Mouse (Mus musculus) right cerebral cortex, postnatal 10 days (tissue): ENCODE measurements around the gene Prl3a1.

Experiments used
- DNase-seq, 2 experiments: peaks; one replicate each; pipeline ENCODE4 v3.0.0; 2021; ENCODE audit warnings: low spot score in 2 of 2

The Prl3a1 gene

DNA sequence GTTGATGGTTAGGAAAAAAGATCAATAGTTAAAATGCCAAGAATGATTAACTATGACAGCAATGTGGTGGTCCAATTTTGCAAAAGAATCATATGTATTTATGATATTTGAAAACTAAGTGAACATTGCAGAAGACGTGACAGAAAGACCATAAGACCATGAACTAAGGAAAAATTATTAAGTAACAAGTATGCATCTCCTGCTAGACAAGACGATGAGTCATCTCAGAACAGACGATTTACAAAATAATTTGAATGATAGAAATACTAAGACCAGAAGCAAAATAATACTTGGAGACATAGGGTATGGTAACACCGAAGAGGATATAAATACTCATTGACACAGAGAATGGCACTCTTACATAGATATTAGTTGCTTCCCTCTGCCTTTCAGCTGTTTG, at the start of gene Prl3a1:
Gene Prl3a1 (plus strand): TSS at position 301 of the 400 bp plus-strand sequence.
- no peak for DNase-seq

DNA sequence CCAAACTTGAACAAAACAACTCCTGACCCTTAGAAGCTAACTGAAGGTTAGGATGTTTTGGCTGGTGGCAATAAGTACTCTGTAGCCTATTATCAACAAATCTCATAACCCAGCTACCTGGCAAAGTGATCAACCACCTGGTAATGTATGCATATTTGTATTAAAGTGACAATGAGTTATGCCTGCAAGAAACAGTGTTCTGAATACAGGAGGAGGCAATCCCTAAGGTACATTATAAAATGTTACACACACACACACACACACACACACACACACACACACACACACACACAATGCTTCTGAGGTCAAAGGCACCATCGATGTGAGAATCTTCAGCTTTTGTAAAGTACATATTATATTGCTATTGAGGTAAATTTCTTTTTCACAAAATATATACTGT, 17.7 kb upstream of the Prl3a1 start, which contains the start of gene Prl3b1:
Gene Prl3b1 (plus strand): TSS at position 301 of the 400 bp plus-strand sequence.
- DNase-seq: no peak

DNA sequence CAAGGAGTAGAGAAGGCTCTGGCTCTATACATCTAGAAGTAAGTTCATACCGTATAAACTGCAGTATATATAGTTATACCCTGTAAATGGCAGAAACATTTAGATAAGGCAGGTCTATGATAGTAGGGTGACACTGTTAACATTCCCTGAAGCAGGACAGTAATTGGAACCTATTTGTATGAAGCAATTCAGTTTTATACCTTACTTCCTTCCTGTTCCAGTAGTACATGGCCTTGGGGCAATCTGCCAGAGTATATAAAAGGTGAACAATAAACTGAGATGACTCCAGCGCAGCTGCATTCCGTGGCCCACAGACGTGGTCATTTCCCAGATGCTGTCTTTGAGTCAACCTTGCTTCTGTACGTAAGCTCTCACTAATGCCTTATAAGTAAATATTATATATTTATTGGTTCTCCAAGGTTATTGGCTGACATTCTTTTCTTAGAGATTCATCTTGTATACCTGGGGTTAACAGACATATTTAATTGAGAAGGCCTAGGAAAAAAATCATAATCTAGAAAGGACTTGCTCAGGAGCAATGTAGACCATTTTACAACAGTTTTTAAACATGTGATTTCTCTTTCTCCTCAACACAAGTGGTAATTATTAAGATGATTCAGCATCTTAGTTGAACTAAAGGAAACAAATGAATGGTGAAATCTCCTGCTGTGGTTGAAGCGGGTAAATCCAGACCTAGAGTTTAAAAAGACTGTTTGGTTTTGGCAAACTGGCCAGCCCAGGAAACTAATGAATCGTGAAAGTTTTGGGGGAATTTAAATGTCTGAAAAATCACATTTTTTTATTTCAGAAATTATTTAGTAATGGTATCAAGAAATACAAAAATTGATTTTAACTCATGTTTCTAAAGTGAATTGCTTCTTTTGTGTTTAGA, 53.3 kb downstream of the Prl3a1 start, which contains the start of gene Prl6a1:
Gene Prl6a1 (plus strand): TSS at position 294 of the 892 bp plus-strand sequence.
- DNase-seq: no peak
